Mouse (Mus musculus) lung, embryonic 14.5 days (tissue): ENCODE data around the gene Mast3. TPM values are rescaled to one million over a fixed set of nuclear protein-coding genes. Genes with fewer than 3 reads are reported as not detected.

Experiments used
- ATAC-seq: fragments of 200-750 bp; cut with Nextera tagmentation; 2 replicates; pipeline ENCODE4 v1.8.0; 2017; ENCODE audit warnings: mild to moderate bottlenecking, moderate TSS enrichment, moderate library complexity; ENCODE audit not compliant: insufficient read depth
- DNase-seq: peaks from one replicate; pipeline ENCODE4 v3.0.0-alpha.2; 2015
- H3K27ac ChIP-seq: fragments of 300-500 bp; sonication (generic); 2 replicates; pipeline ENCODE4 v1.5.1; 2014; ENCODE audit warnings: low read depth, mild to moderate bottlenecking, moderate library complexity
- H3K27me3 ChIP-seq: fragments of 300-500 bp; sonication (generic); 2 replicates; pipeline ENCODE4 v1.6.1; 2014; ENCODE audit warnings: low read length, control low read depth; ENCODE audit not compliant: insufficient read depth
- H3K36me3 ChIP-seq: fragments of 300-500 bp; sonication (generic); 2 replicates; pipeline ENCODE4 v1.6.1; 2014; ENCODE audit warnings: control low read depth; ENCODE audit not compliant: insufficient read depth
- H3K4me1 ChIP-seq: fragments of 300-500 bp; sonication (generic); 2 replicates; pipeline ENCODE4 v1.6.1; 2014; ENCODE audit warnings: antibody characterized with exemption, control low read depth; ENCODE audit not compliant: insufficient read depth
- H3K4me2 ChIP-seq: fragments of 300-500 bp; sonication (generic); 2 replicates; pipeline ENCODE4 v1.6.1; 2014; ENCODE audit warnings: mild to moderate bottlenecking
- H3K4me3 ChIP-seq: fragments of 300-500 bp; sonication (generic); 2 replicates; pipeline ENCODE4 v1.5.1; 2014; ENCODE audit warnings: low read depth, low read length
- H3K9ac ChIP-seq: fragments of 300-500 bp; sonication (generic); 2 replicates; pipeline ENCODE4 v1.6.1; 2014
- H3K9me3 ChIP-seq: fragments of 300-500 bp; sonication (generic); 2 replicates; pipeline ENCODE4 v1.6.1; 2016; ENCODE audit warnings: low read depth, low read length, control low read depth
- CTCF ChIP-seq: IDR thresholded peaks from 2 replicates; pipeline ENCODE4 v1.5.1; 2016; ENCODE audit warnings: antibody characterized with exemption, low read depth
- WGBS: fragments of 180-500 bp; shearing (Covaris S2); extraction: QIAGEN DNeasy Blood & Tissue Kit; methylation state at CpG from one replicate; pipeline ENCODE4 v1.1.7; 2014; 5-methylcytosine and 5-hydroxymethylcytosine counted together
- polyA plus RNA-seq: library from polyadenylated mRNA; unstranded; fragments of >200 nt; fragmentation: Nextera tagmentation; extraction: Ambion mirVana; gene quantifications from 2 replicates; pipeline ENCODE4 v1.2.1, GENCODE M21; 2014

The Mast3 gene
- polyA plus RNA-seq, 1 experiment from 2014 or later: 18.0 TPM

DNA sequence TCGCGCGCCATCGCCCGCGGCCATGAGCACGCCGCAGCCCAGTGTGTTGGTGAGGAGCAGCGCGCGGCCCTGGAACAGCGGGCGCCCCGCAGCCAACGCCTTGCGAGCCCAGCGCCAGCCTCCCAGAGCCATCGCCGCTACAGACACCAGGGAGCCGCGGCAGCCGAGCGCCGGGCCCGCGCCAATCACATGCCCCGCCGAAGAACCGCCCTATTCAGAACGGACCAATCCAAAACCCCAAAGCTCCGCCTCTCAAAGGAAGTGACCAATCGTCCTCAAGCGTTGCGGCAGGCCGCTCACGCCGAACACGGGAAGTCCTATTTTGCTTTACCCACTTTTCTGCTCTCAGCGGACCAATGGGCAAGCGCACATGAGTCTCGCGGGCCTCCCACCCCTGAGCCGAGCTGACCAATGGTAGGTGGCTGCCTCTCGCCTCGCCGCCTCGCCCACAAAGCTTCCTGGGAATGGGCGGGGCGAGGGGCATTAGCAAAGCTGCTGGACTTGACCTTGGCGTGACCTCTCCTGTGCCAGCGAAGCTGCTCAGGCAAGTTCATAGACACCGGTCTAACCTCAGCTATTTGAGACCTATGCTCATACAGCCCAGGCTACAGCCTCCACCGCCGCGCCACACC lies 44.0 kb downstream of the Mast3 start, which contains the start of gene Mpv17l2:
TSS of gene Mpv17l2 (minus strand) at position 172 of the 632 bp plus-strand sequence.
- peaks cover 22% of the 10 kb centered on the region; the same call in 1 of the 2 replicates for H3K36me3 ChIP-seq
- peak within 1 kb of the TSS; percentile 75 for H3K9ac ChIP-seq
- peaks cover 8% of the 10 kb centered on the region; the same call in 1 of the 2 replicates for H3K4me1 ChIP-seq
- no peaks in the 10 kb centered on the region for H3K9me3 ChIP-seq
- H3K27me3 ChIP-seq: no peaks in the 10 kb centered on the region
- H3K27ac ChIP-seq: peak within 1 kb of the TSS; percentile 73
- no peak for TF ChIP-seq CTCF
- H3K4me2 ChIP-seq: peak within 1 kb of the TSS; percentile 100
- peak within 1 kb of the TSS; percentile 70 for H3K4me3 ChIP-seq
- under 1% methylated on average over 55 of the region's 55 CpGs for WGBS
- ATAC-seq (peak; percentile 96), DNase-seq (peak; percentile 99)

DNA sequence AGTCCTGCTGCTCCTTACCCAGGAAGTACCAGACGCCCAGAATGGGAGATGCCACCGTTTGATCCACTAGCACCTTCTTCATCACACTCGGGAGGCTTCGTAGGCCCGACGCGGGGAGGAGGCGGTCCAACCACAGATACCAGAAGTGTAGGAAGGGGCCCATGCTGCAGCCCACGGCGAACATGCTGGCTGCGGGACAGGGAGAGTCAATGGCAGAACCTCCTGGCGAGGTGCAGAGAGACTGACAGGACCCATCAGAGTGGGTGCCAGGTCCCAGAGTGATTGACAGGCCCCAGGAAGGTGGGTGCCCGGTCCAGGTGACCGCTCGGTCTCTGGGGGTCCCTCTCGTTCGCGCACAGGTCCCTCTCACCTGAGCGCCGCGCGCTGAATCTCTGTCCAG lies 44.5 kb downstream of the Mast3 start:
- peaks cover 22% of the 10 kb centered on the region; the same call in 1 of the 2 replicates for H3K36me3 ChIP-seq
- H3K9ac ChIP-seq: peak overlapping the region; percentile 75
- no peaks in the 10 kb centered on the region for H3K27me3 ChIP-seq
- H3K27ac ChIP-seq: peak overlapping the region; percentile 73
- H3K4me1 ChIP-seq: peaks cover 12% of the 10 kb centered on the region; the same call in 1 of the 2 replicates
- no peak for TF ChIP-seq CTCF
- no peak; the same call in 1 of the 2 replicates for ATAC-seq
- no peaks in the 10 kb centered on the region for H3K9me3 ChIP-seq
- peak overlapping the region; percentile 100 for H3K4me2 ChIP-seq
- under 1% methylated on average over 22 of the region's 22 CpGs for WGBS
- peak; percentile 25 for DNase-seq
- H3K4me3 ChIP-seq: peak overlapping the region; percentile 70

DNA sequence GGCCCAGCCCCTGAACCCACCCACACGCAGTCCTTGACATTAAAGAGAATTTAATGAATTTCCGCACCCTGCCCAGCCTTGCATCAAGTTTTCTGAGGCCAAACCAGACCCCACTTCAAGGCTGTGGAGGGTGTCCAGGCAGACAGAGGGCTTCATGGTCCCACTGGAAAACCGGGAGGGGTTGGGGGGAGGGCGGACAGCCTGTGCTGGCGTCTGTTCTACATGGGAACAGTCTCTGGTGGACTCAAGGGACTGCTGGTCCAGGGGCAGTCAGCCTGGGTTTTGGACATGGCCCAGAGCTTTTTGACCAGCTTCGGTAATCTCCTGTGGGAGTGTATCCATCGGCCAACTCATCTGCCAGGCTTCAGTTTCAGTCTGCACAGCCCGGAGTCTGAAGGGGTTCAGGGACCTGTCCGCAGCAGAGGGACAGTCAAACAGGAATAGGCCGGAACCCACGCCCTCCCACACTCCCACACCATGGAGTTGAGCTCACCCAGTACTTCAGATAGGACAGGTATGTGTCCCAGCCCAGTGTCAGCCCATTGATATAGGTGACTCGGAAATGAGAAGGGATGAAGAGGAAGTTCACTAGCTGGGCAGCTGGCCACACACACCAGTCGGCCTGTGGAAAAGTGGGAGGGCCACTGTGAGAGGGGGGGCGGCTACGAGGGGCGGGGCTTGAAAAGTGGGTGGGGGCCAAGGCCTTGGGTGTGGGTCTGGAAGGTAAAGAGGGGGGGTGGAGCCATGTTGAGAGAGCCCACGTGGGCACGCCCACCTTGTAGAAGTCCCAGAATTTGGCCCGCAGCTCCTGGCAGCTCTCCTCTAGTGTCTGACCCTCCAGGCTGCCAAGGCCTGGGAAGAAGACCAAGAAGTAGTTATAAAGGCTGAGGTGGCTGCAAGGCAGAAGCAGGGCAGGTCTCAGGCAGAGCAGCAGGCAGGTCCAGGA lies 46.0 kb downstream of the Mast3 start:
- H3K4me2 ChIP-seq: no peak overlapping the region; the same call in 1 of the 2 replicates

DNA sequence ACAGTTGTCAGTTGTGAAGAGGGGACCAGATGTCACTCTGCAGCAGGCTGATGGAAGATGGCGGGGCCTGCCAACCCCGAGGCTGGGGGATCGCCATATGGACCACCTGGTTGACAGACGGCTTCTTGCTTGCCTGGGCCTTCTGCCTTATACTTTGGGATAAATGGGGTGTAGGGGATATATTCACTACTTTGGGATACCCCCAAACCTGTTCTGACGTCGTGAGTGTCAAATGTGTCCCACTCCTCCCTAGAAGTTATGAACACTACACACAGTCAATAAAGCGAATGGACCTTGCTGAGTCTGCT lies 46.6 kb downstream of the Mast3 start:
- 75% methylated on average over 7 of the region's 7 CpGs for WGBS
- no peak for DNase-seq
- Histone ChIP-seq H3K4me3 (no peak overlapping the region), H3K27me3 (no peaks in the 10 kb centered on the region), H3K9ac (no peak overlapping the region), H3K27ac (no peak overlapping the region), H3K36me3 (peaks cover 22% of the 10 kb centered on the region; the same call in 1 of the 2 replicates), H3K9me3 (no peaks in the 10 kb centered on the region), H3K4me2 (no peak overlapping the region), H3K4me1 (peaks cover 23% of the 10 kb centered on the region)
- no peak for ATAC-seq
- no peak for TF ChIP-seq CTCF

More for the DNA sequence above, 46.0 kb downstream of the Mast3 start:
- no peak for TF ChIP-seq CTCF
- Histone ChIP-seq H3K4me3 (no peak overlapping the region), H3K9me3 (no peaks in the 10 kb centered on the region), H3K4me1 (peaks cover 17% of the 10 kb centered on the region), H3K9ac (no peak overlapping the region), H3K27me3 (no peaks in the 10 kb centered on the region), H3K36me3 (peaks cover 22% of the 10 kb centered on the region; the same call in 1 of the 2 replicates), H3K27ac (peak overlapping the region; percentile 38; the same call in 1 of the 2 replicates)
- 57% methylated on average over 19 of the region's 19 CpGs for WGBS
- ATAC-seq: no peak
- peak; percentile 40 for DNase-seq

DNA sequence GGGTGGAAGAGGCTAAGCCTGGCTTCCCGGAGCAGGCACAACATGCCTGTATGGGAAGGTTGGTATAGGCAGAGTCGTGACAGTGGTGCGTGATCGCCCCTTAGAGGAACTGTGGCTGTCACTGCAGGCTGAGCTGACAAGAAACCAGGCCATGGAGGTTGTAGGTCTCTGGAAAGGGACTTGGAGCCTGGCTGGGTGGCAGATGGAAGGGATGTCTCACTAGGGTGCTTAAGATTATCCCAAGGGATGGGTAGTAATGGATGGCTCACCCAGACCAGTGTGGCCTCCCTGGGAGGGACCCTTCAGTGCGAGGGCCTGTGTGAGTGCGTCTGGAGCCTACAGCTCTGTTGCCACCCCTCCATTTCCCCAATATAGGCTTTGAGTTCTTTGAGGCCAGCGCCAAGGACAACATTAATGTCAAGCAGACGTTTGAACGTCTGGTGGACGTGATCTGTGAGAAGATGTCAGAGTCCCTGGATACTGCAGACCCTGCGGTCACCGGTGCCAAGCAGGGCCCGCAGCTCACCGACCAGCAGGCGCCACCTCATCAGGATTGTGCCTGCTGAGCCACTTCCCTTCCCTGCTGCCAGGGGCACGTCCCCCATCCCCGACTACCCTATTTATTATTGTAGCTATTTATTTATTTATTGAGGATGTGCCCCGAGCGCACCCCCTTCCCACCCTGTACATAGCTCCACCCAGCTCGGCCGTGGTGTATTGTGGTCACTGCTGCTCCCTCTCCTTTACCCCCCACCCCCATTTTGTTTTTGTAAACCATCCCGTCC lies 47.1 kb downstream of the Mast3 start:
- 68% methylated on average over 22 of the region's 22 CpGs for WGBS
- ATAC-seq (no peak), DNase-seq (peak; percentile 55)
- peaks cover 26% of the 10 kb centered on the region for H3K4me1 ChIP-seq
- no peak overlapping the region for H3K9ac ChIP-seq
- H3K36me3 ChIP-seq: peaks cover 18% of the 10 kb centered on the region; the same call in 1 of the 2 replicates
- H3K27ac ChIP-seq: no peak overlapping the region
- peak; percentile 61 for TF ChIP-seq CTCF
- H3K4me3 ChIP-seq: no peak overlapping the region
- H3K9me3 ChIP-seq: no peaks in the 10 kb centered on the region
- H3K4me2 ChIP-seq: no peak overlapping the region
- H3K27me3 ChIP-seq: no peaks in the 10 kb centered on the region

DNA sequence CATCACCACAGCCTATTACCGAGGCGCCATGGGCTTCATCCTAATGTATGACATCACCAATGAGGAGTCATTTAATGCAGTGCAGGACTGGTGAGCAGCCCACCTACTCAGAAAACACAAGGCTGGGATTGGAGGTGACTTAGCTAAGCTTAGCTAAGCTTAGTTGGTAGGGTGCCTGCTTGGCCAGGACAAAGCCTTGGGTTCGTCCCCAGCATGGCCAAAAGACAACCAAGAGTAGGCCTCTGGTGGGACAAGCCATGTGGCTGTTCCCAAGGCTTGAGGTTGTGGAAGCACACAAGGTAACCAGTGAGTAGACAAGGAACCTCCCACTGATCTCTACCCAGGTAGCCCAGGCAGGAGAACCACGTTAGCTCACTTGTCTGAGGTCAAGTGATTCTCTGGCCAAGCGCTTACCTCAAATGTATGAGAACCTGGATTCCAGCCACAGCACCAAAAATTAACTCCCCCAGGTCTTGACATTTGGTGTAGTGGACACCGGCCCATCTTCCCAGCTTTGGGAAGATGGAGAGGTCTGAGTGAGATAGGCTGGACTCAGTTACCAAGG lies 48.3 kb downstream of the Mast3 start:
- no peak for ATAC-seq

More for the DNA sequence above, 48.3 kb downstream of the Mast3 start:
- Histone ChIP-seq H3K36me3 (peaks cover 18% of the 10 kb centered on the region; the same call in 1 of the 2 replicates), H3K27me3 (no peaks in the 10 kb centered on the region), H3K4me2 (no peak overlapping the region), H3K4me1 (peaks cover 30% of the 10 kb centered on the region), H3K9ac (no peak overlapping the region), H3K4me3 (no peak overlapping the region), H3K27ac (no peak overlapping the region), H3K9me3 (no peaks in the 10 kb centered on the region)
- no peak for TF ChIP-seq CTCF
- no peak for DNase-seq
- 86% methylated on average over 6 of the region's 6 CpGs for WGBS
